Mouse (Mus musculus) MEL (cell line): ENCODE results near the gene Cd207.

ENCODE experiments used
- CTCF ChIP-seq, 3 experiments: IDR thresholded peaks in 2 of 3; conservative IDR thresholded peaks in 1 of 3; 2 replicates each; pipeline ENCODE4 v1.5.1; 2011 to 2012; ENCODE audit warnings: low read length in 3 of 3, low read depth in 2 of 3, mild to moderate bottlenecking in 2 of 3, improper control_type of control experiment in 1 of 3, inconsistent platforms in 1 of 3, mixed read lengths in 1 of 3, moderate library complexity in 1 of 3; ENCODE audit not compliant: control insufficient read depth in 1 of 3, insufficient read depth in 1 of 3, poor library complexity in 1 of 3, severe bottlenecking in 1 of 3
- ELF1 ChIP-seq: IDR thresholded peaks from 2 replicates; pipeline ENCODE4 v1.6.1; 2014; ENCODE audit warnings: low read depth, mild to moderate bottlenecking, inconsistent platforms, low read length, improper control_type of control experiment, moderate library complexity
- GATA1 ChIP-seq: IDR thresholded peaks from 2 replicates; pipeline ENCODE4 v1.6.1; 2011; ENCODE audit warnings: low read depth, low read length, improper control_type of control experiment
- MAFK ChIP-seq: IDR thresholded peaks from 2 replicates; pipeline ENCODE4 v1.6.1; 2011; ENCODE audit warnings: low read depth, mild to moderate bottlenecking, low read length, improper control_type of control experiment, borderline replicate concordance
- POLR2A ChIP-seq, 2 experiments: IDR thresholded peaks; 2 replicates each; pipeline ENCODE4 v1.6.1; 2011 to 2012; ENCODE audit warnings: low read length in 2 of 2, mild to moderate bottlenecking in 2 of 2, control low read depth in 1 of 2, improper control_type of control experiment in 1 of 2, low read depth in 1 of 2, moderate library complexity in 1 of 2; ENCODE audit not compliant: control insufficient read depth in 1 of 2, insufficient read depth in 1 of 2, poor library complexity in 1 of 2
- RAD21 ChIP-seq: IDR thresholded peaks from 2 replicates; pipeline ENCODE4 v1.6.1; 2011; ENCODE audit warnings: mild to moderate bottlenecking, low read depth, low read length, improper control_type of control experiment
- USF1 ChIP-seq: IDR thresholded peaks from 2 replicates; pipeline ENCODE4 v1.6.1; 2014; ENCODE audit warnings: low read depth, mild to moderate bottlenecking, inconsistent platforms, low read length, improper control_type of control experiment, moderate library complexity
- ZC3H11A ChIP-seq: IDR thresholded peaks from 2 replicates; pipeline ENCODE4 v1.6.1; 2012; ENCODE audit warnings: low read depth, mild to moderate bottlenecking, inconsistent platforms, low read length, improper control_type of control experiment

GRCm38 (mm10) chr6:83703722-83704078, 26.0 kb upstream of the Cd207 start:
- TF ChIP-seq CTCF (IDR thresholded peaks at IDR 0.05 in 2 of 3, conservative IDR thresholded peaks at IDR 0.05 in 1 of 3; ENCODE audit: control insufficient read depth in 1 of 3, insufficient read depth in 1 of 3, low read depth in 2 of 3, low read length in 3 of 3, poor library complexity in 1 of 3, severe bottlenecking in 1 of 3): no peak
- no peak for TF ChIP-seq MAFK
- TF ChIP-seq RAD21: no peak
- TF ChIP-seq ZC3H11A: no peak
- TF ChIP-seq GATA1: no peak
- no peak for TF ChIP-seq ELF1
- TF ChIP-seq POLR2A (IDR thresholded peaks at IDR 0.05; ENCODE audit: control insufficient read depth in 1 of 2, insufficient read depth in 1 of 2, low read depth in 1 of 2, low read length in 2 of 2, poor library complexity in 1 of 2): no peak
- TF ChIP-seq USF1: no peak
